Mouse (Mus musculus) midbrain, postnatal 0 days (tissue): ENCODE results near the gene Xab2. TPM values are rescaled to one million over a fixed set of nuclear protein-coding genes. Genes with fewer than 3 reads are reported as not detected.
A peak's percentile ranks its signal among the peaks of the same experiment; 100 is the strongest.

Experiments used
- ATAC-seq: fragments of 200-750 bp; cut with Nextera tagmentation; 2 replicates; pipeline ENCODE4 v1.8.0; 2017; ENCODE audit warnings: moderate number of reproducible peaks, mild to moderate bottlenecking, moderate TSS enrichment, moderate library complexity; ENCODE audit not compliant: low FRiP score
- DNase-seq: peaks from one replicate; pipeline ENCODE4 v3.0.0-alpha.2; 2015; ENCODE audit warnings: low spot score
- H3K27ac ChIP-seq: fragments of 300-500 bp; sonication (generic); 2 replicates; pipeline ENCODE4 v1.5.1; 2014; ENCODE audit warnings: low read depth, mild to moderate bottlenecking, low read length, mixed read lengths
- H3K27me3 ChIP-seq: fragments of 300-500 bp; sonication (generic); 2 replicates; pipeline ENCODE4 v1.6.1; 2014; ENCODE audit warnings: low read length, control low read depth, mixed read lengths; ENCODE audit not compliant: insufficient read depth
- H3K36me3 ChIP-seq: fragments of 300-500 bp; sonication (generic); 2 replicates; pipeline ENCODE4 v1.6.1; 2014; ENCODE audit warnings: low read length, control low read depth, mixed read lengths; ENCODE audit not compliant: insufficient read depth
- H3K4me1 ChIP-seq: fragments of 300-500 bp; sonication (generic); 2 replicates; pipeline ENCODE4 v1.6.1; 2014; ENCODE audit warnings: mild to moderate bottlenecking, control low read depth, antibody characterized with exemption, low read length, mixed read lengths; ENCODE audit not compliant: insufficient read depth
- H3K4me2 ChIP-seq: fragments of 300-500 bp; sonication (generic); 2 replicates; pipeline ENCODE4 v1.6.1; 2014; ENCODE audit warnings: low read depth, mild to moderate bottlenecking, low read length, mixed read lengths; ENCODE audit not compliant: poor library complexity, severe bottlenecking
- H3K4me3 ChIP-seq: fragments of 300-500 bp; sonication (generic); 2 replicates; pipeline ENCODE4 v1.5.1; 2014; ENCODE audit warnings: low read depth, mild to moderate bottlenecking, low read length, moderate library complexity
- H3K9ac ChIP-seq: fragments of 300-500 bp; sonication (generic); replicated peaks from 2 replicates; pipeline ENCODE4 v1.6.1; 2014; ENCODE audit warnings: mild to moderate bottlenecking, low read length, moderate library complexity, mixed read lengths; ENCODE audit not compliant: poor library complexity, severe bottlenecking
- H3K9me3 ChIP-seq: fragments of 300-500 bp; sonication (generic); 2 replicates; pipeline ENCODE4 v1.6.1; 2016; ENCODE audit warnings: low read length, control low read depth
- CTCF ChIP-seq: IDR thresholded peaks from 2 replicates; pipeline ENCODE4 v1.5.1; 2016; ENCODE audit warnings: antibody characterized with exemption, mild to moderate bottlenecking
- WGBS: fragments of 180-500 bp; shearing (Covaris S2); extraction: QIAGEN DNeasy Blood & Tissue Kit; methylation state at CpG from one replicate; pipeline ENCODE4 v1.1.7; 2014; 5-methylcytosine and 5-hydroxymethylcytosine counted together
- polyA plus RNA-seq: library from polyadenylated mRNA; unstranded; fragments of >200 nt; fragmentation: Nextera tagmentation; extraction: Ambion mirVana; gene quantifications from 2 replicates; pipeline ENCODE4 v1.2.1, GENCODE M21; 2015
- total RNA-seq: library from RNA; depleted of rRNA; stranded (reverse); fragments of >200 nt; gene quantifications from 2 replicates; pipeline ENCODE4 v1.2.3, GENCODE M21; 2014; rRNA removed

Gene Xab2
- total and polyA plus RNA-seq, 2 experiments from 2014 or later: 31.7 to 41.9 TPM

GRCm38 (mm10) chr8:3567641-3568371 lies 53.3 kb downstream of the Xab2 start, which contains the start of gene C330021F23Rik:
Gene C330021F23Rik (plus strand): TSS chr8:3567990.
- peak; percentile 26 for DNase-seq
- H3K36me3 ChIP-seq: no peaks in the 10 kb centered on the region
- no peak for ATAC-seq
- H3K9me3 ChIP-seq: no peaks in the 10 kb centered on the region
- TF ChIP-seq CTCF: no peak
- no peak within 1 kb of the TSS for H3K4me3 ChIP-seq
- no peak within 1 kb of the TSS for H3K9ac ChIP-seq
- H3K27me3 ChIP-seq: no peaks in the 10 kb centered on the region
- 1% methylated on average over 12 of the region's 12 CpGs for WGBS
- H3K4me1 ChIP-seq: no peaks in the 10 kb centered on the region
- no peak within 1 kb of the TSS for H3K27ac ChIP-seq
- peak within 1 kb of the TSS; percentile 34 for H3K4me2 ChIP-seq

Other genes starting within 250 kb of the Xab2 start
- gene Arhgef18, start 228.3 kb downstream of the Xab2 start, total RNA-seq: 34.3 and 46.0 TPM in 2 replicates
- 6.8 and 7.2 TPM in 2 replicates for gene Arhgef18, start 228.3 kb downstream of the Xab2 start, polyA plus RNA-seq
- gene Pex11g, start 153.6 kb downstream of the Xab2 start, total RNA-seq: 1.8 and 2.2 TPM in 2 replicates
- gene Pex11g, start 153.6 kb downstream of the Xab2 start, polyA plus RNA-seq: 3.1 and 3.6 TPM in 2 replicates
- gene Tex45, start 150.5 kb downstream of the Xab2 start, total RNA-seq: 0.47 and 0.55 TPM in 2 replicates
- 0.64 and 0.68 TPM in 2 replicates for gene Tex45, start 150.5 kb downstream of the Xab2 start, polyA plus RNA-seq
- gene Zfp358, start 128.2 kb downstream of the Xab2 start, total RNA-seq: 85.5 and 106 TPM in 2 replicates
- 57.1 and 58.3 TPM in 2 replicates for gene Zfp358, start 128.2 kb downstream of the Xab2 start, polyA plus RNA-seq
- gene Mcoln1, start 120.9 kb downstream of the Xab2 start, total RNA-seq: 93.8 and 116 TPM in 2 replicates
- gene Mcoln1, start 120.9 kb downstream of the Xab2 start, polyA plus RNA-seq: 108 and 117 TPM in 2 replicates
- 57.0 and 57.5 TPM in 2 replicates for gene Pnpla6, start 105.9 kb downstream of the Xab2 start, total RNA-seq
- 35.5 and 36.8 TPM in 2 replicates for gene Pnpla6, start 105.9 kb downstream of the Xab2 start, polyA plus RNA-seq
- gene C330021F23Rik, start 53.3 kb downstream of the Xab2 start, total RNA-seq: not detected in 2 replicates
- 0.17 TPM in 1 of 2 replicates, not detected in the other for gene C330021F23Rik, start 53.3 kb downstream of the Xab2 start, polyA plus RNA-seq
- 115 and 149 TPM in 2 replicates for gene Camsap3, start 34.0 kb downstream of the Xab2 start, total RNA-seq
- 44.9 and 46.2 TPM in 2 replicates for gene Camsap3, start 34.0 kb downstream of the Xab2 start, polyA plus RNA-seq
- gene Pet100, start 232 bp upstream of the Xab2 start, total RNA-seq: 5.7 and 7.7 TPM in 2 replicates
- gene Pet100, start 232 bp upstream of the Xab2 start, polyA plus RNA-seq: 70.9 and 71.3 TPM in 2 replicates
- 10.4 and 33.2 TPM in 2 replicates for gene Pcp2, start 4.2 kb upstream of the Xab2 start, total RNA-seq
- 0.83 and 1.1 TPM in 2 replicates for gene Pcp2, start 4.2 kb upstream of the Xab2 start, polyA plus RNA-seq
- gene Stxbp2, start 9.6 kb upstream of the Xab2 start, total RNA-seq: 23.1 and 35.3 TPM in 2 replicates
- gene Stxbp2, start 9.6 kb upstream of the Xab2 start, polyA plus RNA-seq: 36.1 and 44.2 TPM in 2 replicates
- not detected in 2 replicates for gene Retn, start 34.5 kb upstream of the Xab2 start, total RNA-seq
- 0.42 and 0.62 TPM in 2 replicates for gene Retn, start 34.5 kb upstream of the Xab2 start, polyA plus RNA-seq
- gene Mcemp1, start 44.4 kb upstream of the Xab2 start, total RNA-seq: not detected in 2 replicates
- 0.23 and 0.26 TPM in 2 replicates for gene Mcemp1, start 44.4 kb upstream of the Xab2 start, polyA plus RNA-seq
- 14.7 and 33.3 TPM in 2 replicates for gene Fcor, start 51.0 kb upstream of the Xab2 start, total RNA-seq
- 20.1 and 20.3 TPM in 2 replicates for gene Fcor, start 51.0 kb upstream of the Xab2 start, polyA plus RNA-seq
- 59.7 and 65.3 TPM in 2 replicates for gene Trappc5, start 55.0 kb upstream of the Xab2 start, total RNA-seq
- gene Trappc5, start 55.0 kb upstream of the Xab2 start, polyA plus RNA-seq: 67.0 and 68.3 TPM in 2 replicates
- gene Fcer2a, start 72.9 kb upstream of the Xab2 start, total RNA-seq: not detected in 2 replicates
- gene Fcer2a, start 72.9 kb upstream of the Xab2 start, polyA plus RNA-seq: 0.22 and 0.41 TPM in 2 replicates
- gene Clec4g, start 99.3 kb upstream of the Xab2 start, total RNA-seq: not detected in 2 replicates
- gene Clec4g, start 99.3 kb upstream of the Xab2 start, polyA plus RNA-seq: not detected in 2 replicates
- 0.11 TPM in 1 of 2 replicates, not detected in the other for gene Cd209a, start 127.7 kb upstream of the Xab2 start, total RNA-seq
- not detected in 2 replicates for gene Cd209a, start 127.7 kb upstream of the Xab2 start, polyA plus RNA-seq
- not detected in 2 replicates for gene Cd209e, start 233.0 kb upstream of the Xab2 start, total RNA-seq
- not detected in 2 replicates for gene Cd209e, start 233.0 kb upstream of the Xab2 start, polyA plus RNA-seq